Mouse (Mus musculus) embryonic facial prominence, embryonic 11.5 days (tissue): ENCODE data around the gene Pex26. TPM values are rescaled to one million over a fixed set of nuclear protein-coding genes. Genes with fewer than 3 reads are reported as not detected.

Source experiments
- ATAC-seq: fragments of 200-750 bp; cut with Nextera tagmentation; replicated peaks from 2 replicates; pipeline ENCODE4 v1.8.0; 2017; ENCODE audit warnings: low read depth; ENCODE audit not compliant: insufficient number of reproducible peaks, low FRiP score, low TSS enrichment
- DNase-seq: peaks from one replicate; pipeline ENCODE4 v3.0.0-alpha.2; 2015; ENCODE audit warnings: low spot score
- H3K27ac ChIP-seq: fragments of 300-500 bp; sonication (generic); replicated peaks from 2 replicates; pipeline ENCODE4 v1.5.1; 2014; ENCODE audit warnings: mild to moderate bottlenecking, low read depth, low read length, control low read depth
- H3K27me3 ChIP-seq: fragments of 300-500 bp; sonication (generic); 2 replicates; pipeline ENCODE4 v1.6.1; 2014; ENCODE audit warnings: mild to moderate bottlenecking, low read length, moderate library complexity, mixed read lengths; ENCODE audit not compliant: control insufficient read depth, insufficient read depth
- H3K36me3 ChIP-seq: fragments of 300-500 bp; sonication (generic); replicated peaks from 2 replicates; pipeline ENCODE4 v1.6.1; 2014; ENCODE audit warnings: low read depth, mild to moderate bottlenecking, low read length, moderate library complexity, mixed read lengths; ENCODE audit not compliant: control insufficient read depth, insufficient read depth
- H3K4me1 ChIP-seq: fragments of 300-500 bp; sonication (generic); 2 replicates; pipeline ENCODE4 v1.6.1; 2014; ENCODE audit warnings: low read length, mixed read lengths; ENCODE audit not compliant: control insufficient read depth, insufficient read depth
- H3K4me2 ChIP-seq: fragments of 300-500 bp; sonication (generic); 2 replicates; pipeline ENCODE4 v1.6.1; 2014; ENCODE audit warnings: low read depth, mild to moderate bottlenecking, control low read depth, low read length, moderate library complexity
- H3K4me3 ChIP-seq: fragments of 300-500 bp; sonication (generic); 2 replicates; pipeline ENCODE4 v1.5.1; 2014; ENCODE audit warnings: low read depth, low read length, control low read depth
- H3K9ac ChIP-seq: fragments of 300-500 bp; sonication (generic); replicated peaks from 2 replicates; pipeline ENCODE4 v1.6.1; 2014; ENCODE audit warnings: mild to moderate bottlenecking, control low read depth, low read length
- H3K9me3 ChIP-seq: fragments of 300-500 bp; sonication (generic); replicated peaks from 2 replicates; pipeline ENCODE4 v1.6.1; 2016; ENCODE audit warnings: mild to moderate bottlenecking, low read length, inconsistent platforms, mixed read lengths; ENCODE audit not compliant: control insufficient read depth
- WGBS: fragments of 180-500 bp; shearing (Covaris S2); extraction: QIAGEN DNeasy Blood & Tissue Kit; methylation state at CpG from one replicate; pipeline ENCODE4 v1.1.7; 2014; 5-methylcytosine and 5-hydroxymethylcytosine counted together
- polyA plus RNA-seq: library from polyadenylated mRNA; unstranded; fragments of >200 nt; fragmentation: Nextera tagmentation; extraction: Ambion mirVana; gene quantifications from 2 replicates; pipeline ENCODE4 v1.2.1, GENCODE M21; 2014

The Pex26 gene
- polyA plus RNA-seq, 1 experiment from 2014 or later = 7.1 TPM

DNA sequence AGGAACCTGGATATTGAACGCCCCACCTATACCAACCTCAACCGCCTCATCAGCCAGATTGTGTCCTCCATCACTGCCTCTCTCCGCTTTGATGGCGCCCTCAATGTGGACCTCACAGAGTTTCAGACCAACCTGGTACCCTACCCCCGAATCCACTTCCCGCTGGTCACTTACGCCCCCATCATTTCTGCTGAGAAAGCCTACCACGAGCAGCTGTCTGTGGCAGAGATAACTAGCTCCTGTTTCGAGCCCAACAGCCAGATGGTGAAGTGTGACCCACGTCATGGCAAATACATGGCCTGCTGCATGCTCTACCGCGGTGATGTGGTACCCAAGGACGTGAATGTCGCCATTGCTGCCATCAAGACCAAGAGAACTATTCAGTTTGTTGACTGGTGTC, 39.5 kb downstream of the Pex26 start:
- 95% methylated on average over 14 of the region's 14 CpGs for WGBS
- no peak overlapping the region for H3K4me3 ChIP-seq
- no peaks in the 10 kb centered on the region for H3K36me3 ChIP-seq
- no peaks in the 10 kb centered on the region for H3K27me3 ChIP-seq
- ATAC-seq = no peak
- no peak overlapping the region for H3K9ac ChIP-seq
- no peak for DNase-seq
- H3K27ac ChIP-seq = no peak overlapping the region
- no peaks in the 10 kb centered on the region for H3K4me1 ChIP-seq
- H3K4me2 ChIP-seq = no peak overlapping the region
- H3K9me3 ChIP-seq = no peaks in the 10 kb centered on the region

DNA sequence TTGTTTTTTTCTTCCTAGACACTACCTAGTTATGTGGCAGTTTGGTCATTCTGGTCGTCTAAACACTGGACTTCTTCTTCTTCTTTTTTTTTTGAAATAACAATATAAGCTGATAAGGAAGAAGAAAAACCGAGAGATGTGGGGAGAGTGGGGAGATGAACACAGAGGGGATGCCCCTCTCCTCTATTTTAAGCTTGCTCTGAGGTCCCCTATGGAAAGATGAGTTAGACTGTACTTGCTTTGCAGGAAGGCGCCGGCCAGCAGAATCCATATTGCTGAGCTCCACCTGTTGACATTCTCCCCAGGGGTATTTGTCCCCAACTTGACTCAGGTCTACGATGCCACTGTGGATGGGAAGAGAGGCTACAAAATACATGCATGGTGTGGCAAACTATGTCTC, 40.6 kb downstream of the Pex26 start:
- H3K9me3 ChIP-seq = no peaks in the 10 kb centered on the region
- no peak overlapping the region for H3K4me2 ChIP-seq
- H3K27ac ChIP-seq = no peak overlapping the region
- H3K9ac ChIP-seq = no peak overlapping the region
- DNase-seq (no peak), ATAC-seq (no peak)
- 76% methylated on average over 5 of the region's 5 CpGs for WGBS
- no peaks in the 10 kb centered on the region for H3K4me1 ChIP-seq
- no peaks in the 10 kb centered on the region for H3K27me3 ChIP-seq
- H3K4me3 ChIP-seq = no peak overlapping the region
- no peaks in the 10 kb centered on the region for H3K36me3 ChIP-seq

DNA sequence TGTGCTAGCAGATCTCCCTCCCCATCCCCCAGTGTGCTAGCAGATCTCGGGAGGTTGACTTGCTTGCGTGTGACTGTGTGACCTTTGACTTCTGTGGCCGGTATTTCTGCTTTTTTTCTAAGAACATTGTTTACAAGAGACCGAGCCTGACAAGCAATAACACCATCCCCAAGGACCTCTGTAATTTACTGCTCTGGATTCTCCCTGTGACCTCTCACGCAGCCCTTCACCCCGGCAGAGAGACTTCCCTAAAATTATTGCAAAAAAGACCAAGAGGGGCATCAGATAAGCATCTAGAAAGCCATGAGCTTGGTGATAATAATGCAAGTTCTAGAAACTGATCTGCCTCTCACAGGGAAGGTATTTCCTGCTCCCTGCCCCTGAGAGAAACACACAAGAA, 41.5 kb downstream of the Pex26 start:
- H3K4me1 ChIP-seq = no peaks in the 10 kb centered on the region
- WGBS = 10% methylated on average over 6 of the region's 6 CpGs
- no peak overlapping the region for H3K4me3 ChIP-seq
- H3K9me3 ChIP-seq = no peaks in the 10 kb centered on the region
- H3K27ac ChIP-seq = no peak overlapping the region
- DNase-seq = no peak
- H3K36me3 ChIP-seq = no peaks in the 10 kb centered on the region
- no peaks in the 10 kb centered on the region for H3K27me3 ChIP-seq
- no peak for ATAC-seq
- no peak overlapping the region for H3K9ac ChIP-seq
- no peak overlapping the region for H3K4me2 ChIP-seq

DNA sequence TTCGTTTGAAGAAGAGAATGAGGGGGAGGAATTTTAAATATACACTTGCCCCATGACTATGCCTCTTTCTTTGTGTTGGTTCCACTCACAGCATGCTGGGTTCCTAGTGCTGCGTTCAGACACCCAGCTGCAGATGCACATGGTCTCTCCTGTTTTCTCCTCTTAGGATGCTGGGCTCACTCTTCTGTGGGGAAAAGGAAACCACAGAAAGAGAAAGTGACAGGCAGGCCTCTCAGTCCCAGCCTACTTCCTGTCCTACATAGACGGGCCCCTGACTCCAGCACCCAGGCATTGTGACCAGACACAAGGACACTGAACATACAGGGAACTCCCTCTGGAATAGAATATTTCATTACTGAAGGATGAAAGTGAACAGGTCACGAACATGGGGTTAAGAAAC, 42.6 kb downstream of the Pex26 start:
- DNase-seq (no peak), ATAC-seq (no peak)
- no peak overlapping the region for H3K4me3 ChIP-seq
- H3K4me2 ChIP-seq = no peak overlapping the region
- H3K9me3 ChIP-seq = no peaks in the 10 kb centered on the region
- H3K27me3 ChIP-seq = no peaks in the 10 kb centered on the region
- WGBS = 58% methylated on average over 4 of the region's 4 CpGs
- no peaks in the 10 kb centered on the region for H3K36me3 ChIP-seq
- no peaks in the 10 kb centered on the region for H3K4me1 ChIP-seq
- no peak overlapping the region for H3K9ac ChIP-seq
- no peak overlapping the region for H3K27ac ChIP-seq

DNA sequence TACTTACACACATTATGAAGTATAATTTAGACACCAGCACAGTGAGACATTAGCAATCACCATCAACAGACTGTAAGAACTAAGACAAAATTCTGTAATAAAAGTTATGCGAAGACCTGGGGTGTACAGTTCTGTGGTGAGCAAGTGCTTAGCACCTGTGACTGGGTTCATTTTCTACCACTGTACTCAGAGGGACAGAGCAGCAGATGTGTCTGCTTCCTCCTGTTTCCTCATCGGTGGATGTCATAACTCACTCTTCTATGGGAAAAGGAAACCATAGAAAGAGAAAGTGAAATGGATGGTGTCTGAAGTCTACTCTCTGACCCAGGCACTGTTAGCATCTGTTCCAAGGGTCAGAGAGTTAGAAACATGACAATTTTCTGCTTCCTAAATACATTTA, 43.3 kb downstream of the Pex26 start:
- no peak for ATAC-seq
- Histone ChIP-seq H3K4me2 (no peak overlapping the region), H3K9me3 (no peaks in the 10 kb centered on the region), H3K9ac (no peak overlapping the region), H3K27ac (no peak overlapping the region), H3K36me3 (no peaks in the 10 kb centered on the region), H3K4me3 (no peak overlapping the region), H3K4me1 (no peaks in the 10 kb centered on the region), H3K27me3 (no peaks in the 10 kb centered on the region)
- DNase-seq = no peak
- WGBS = 88% methylated on average over 2 of the region's 2 CpGs

DNA sequence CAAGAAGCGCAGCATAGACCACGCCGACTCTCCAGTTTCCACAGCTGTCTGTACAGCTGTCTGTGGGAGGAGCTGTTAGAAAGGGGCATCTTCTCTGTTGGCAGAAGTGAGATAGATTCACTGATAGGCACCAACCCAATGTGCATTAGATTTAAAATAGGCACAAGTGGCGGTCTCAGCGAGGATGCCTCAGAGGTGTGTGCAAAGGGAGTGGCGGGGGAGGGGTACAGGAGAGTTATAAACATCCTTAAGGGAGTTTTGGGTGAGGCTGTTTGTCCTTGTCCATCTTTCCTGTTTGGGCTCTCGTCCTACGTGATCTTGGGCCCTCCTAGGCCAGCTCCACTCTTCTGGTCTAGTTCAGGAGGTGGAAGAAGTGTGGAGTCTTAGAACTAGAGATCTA, 45.0 kb downstream of the Pex26 start:
- ATAC-seq (no peak), DNase-seq (no peak)
- no peak overlapping the region for H3K4me2 ChIP-seq
- H3K9me3 ChIP-seq = no peaks in the 10 kb centered on the region
- H3K4me1 ChIP-seq = no peaks in the 10 kb centered on the region
- WGBS = 70% methylated on average over 8 of the region's 8 CpGs
- no peaks in the 10 kb centered on the region for H3K27me3 ChIP-seq
- H3K36me3 ChIP-seq = no peaks in the 10 kb centered on the region
- no peak overlapping the region for H3K9ac ChIP-seq
- H3K4me3 ChIP-seq = no peak overlapping the region
- H3K27ac ChIP-seq = no peak overlapping the region

DNA sequence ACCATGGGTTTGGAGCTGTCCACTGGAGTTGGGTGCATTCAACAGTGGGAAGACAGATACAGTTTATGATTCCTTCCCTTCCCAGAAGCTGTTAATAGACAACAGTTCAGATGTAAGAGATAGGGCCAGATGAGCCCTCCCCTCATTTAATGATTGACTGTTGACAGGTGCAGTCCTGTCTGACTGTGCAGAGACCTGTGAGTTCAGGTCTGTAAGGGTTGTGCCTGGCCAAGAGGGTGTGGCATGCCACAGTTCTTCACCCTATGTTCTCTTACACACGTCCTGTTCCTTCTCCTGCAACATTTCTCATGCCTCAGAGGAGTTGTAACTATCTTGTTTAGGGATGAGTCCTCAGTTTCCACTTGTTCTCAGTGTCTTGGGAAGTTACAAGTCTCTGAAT, 49.2 kb downstream of the Pex26 start:
- WGBS = 50% methylated on average over 1 of the region's 1 CpGs
- H3K27me3 ChIP-seq = no peaks in the 10 kb centered on the region
- DNase-seq (no peak), ATAC-seq (no peak)
- no peak overlapping the region for H3K27ac ChIP-seq
- H3K36me3 ChIP-seq = no peaks in the 10 kb centered on the region
- H3K4me1 ChIP-seq = no peaks in the 10 kb centered on the region
- no peak overlapping the region for H3K4me2 ChIP-seq
- H3K4me3 ChIP-seq = no peak overlapping the region
- H3K9me3 ChIP-seq = no peaks in the 10 kb centered on the region
- no peak overlapping the region for H3K9ac ChIP-seq

DNA sequence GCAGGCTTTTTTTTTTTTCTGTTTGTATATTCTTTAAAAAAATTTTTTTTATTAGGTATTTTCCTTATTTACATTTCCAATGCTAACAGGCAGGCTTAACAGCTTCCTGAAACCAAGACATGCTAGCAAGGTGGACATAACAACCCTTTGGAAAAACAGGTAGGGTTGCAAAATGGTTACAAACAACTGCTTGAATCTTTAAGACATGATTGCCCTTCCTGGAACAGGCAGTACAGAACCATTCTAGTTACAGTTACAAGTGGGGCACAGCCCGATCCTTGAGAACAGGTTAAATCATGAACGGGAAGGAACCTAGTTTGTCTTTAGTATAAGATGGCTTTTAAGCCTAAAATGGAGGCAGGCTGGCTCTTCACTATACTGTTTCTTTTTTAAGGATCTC, 52.9 kb downstream of the Pex26 start:
- no peak overlapping the region for H3K4me2 ChIP-seq
- DNase-seq (no peak), ATAC-seq (no peak)
- no peak overlapping the region for H3K27ac ChIP-seq
- no peak overlapping the region for H3K9ac ChIP-seq
- no peaks in the 10 kb centered on the region for H3K36me3 ChIP-seq
- no peaks in the 10 kb centered on the region for H3K27me3 ChIP-seq
- no peaks in the 10 kb centered on the region for H3K9me3 ChIP-seq
- WGBS = 86% methylated on average over 2 of the region's 2 CpGs
- no peak overlapping the region for H3K4me3 ChIP-seq
- no peaks in the 10 kb centered on the region for H3K4me1 ChIP-seq

DNA sequence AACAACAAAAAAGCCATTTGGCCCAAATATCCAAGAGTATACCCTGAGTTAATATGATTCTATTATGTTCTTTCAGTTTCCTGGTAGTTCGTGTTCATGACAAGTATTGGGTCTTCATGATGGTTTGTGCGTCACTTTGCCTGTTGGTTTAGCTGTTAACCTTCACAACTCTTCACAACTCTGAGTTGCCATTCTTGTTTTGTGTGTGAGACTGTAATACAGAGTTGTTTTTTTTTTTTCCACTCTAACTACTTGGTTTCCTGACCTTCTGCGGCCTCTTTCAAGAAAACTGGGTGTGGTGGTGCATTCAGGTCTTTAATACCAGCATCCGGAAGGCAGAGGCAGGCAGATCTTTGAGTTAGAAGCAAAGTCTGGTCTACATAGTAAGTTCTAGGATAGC, 54.7 kb downstream of the Pex26 start:
- ATAC-seq (no peak), DNase-seq (no peak)
- no peak overlapping the region for H3K4me3 ChIP-seq
- no peaks in the 10 kb centered on the region for H3K9me3 ChIP-seq
- no peak overlapping the region for H3K9ac ChIP-seq
- no peak overlapping the region for H3K4me2 ChIP-seq
- H3K36me3 ChIP-seq = no peaks in the 10 kb centered on the region
- no peak overlapping the region for H3K27ac ChIP-seq
- H3K4me1 ChIP-seq = no peaks in the 10 kb centered on the region
- H3K27me3 ChIP-seq = no peaks in the 10 kb centered on the region
- 92% methylated on average over 4 of the region's 4 CpGs for WGBS
